Comparison of ENCODE assay signal across 7 mouse cellular contexts in genomic region chr13:98015981-98016922, GRCm38 (mm10).
DNase-seq lines count a peak whose midpoint lies in the region; ATAC-seq and TF ChIP-seq lines count a peak whose summit lies in the region.

No protein-coding gene starts in this region.

- peak; percentile 20 for DNase-seq in 3T3-L1 (ENCODE audit: low read depth, low spot score)
- peak; percentile 52 for DNase-seq in forebrain, postnatal 0 days
- DNase-seq in kidney, postnatal 4 days: peak; percentile 79 to 89
- no peak for DNase-seq in layer of hippocampus, postnatal 14 days (ENCODE audit: low spot score in 2 of 2)
- no peak for DNase-seq in gastrocnemius, postnatal 10 days

- ATAC-seq in forebrain, postnatal 0 days: peak; percentile 38
- peak; percentile 69 for ATAC-seq in midbrain, embryonic 16.5 days

- WGBS in forebrain, postnatal 0 days: 5% methylated on average over 33 of the region's 33 CpGs
- WGBS in midbrain, embryonic 16.5 days: 6% methylated on average over 33 of the region's 33 CpGs

- no peaks in the 10 kb centered on the region for H3K9me3 ChIP-seq in ES-Bruce4 (replicated peaks; ENCODE audit: control insufficient read depth, insufficient read depth, low read length, poor library complexity, severe bottlenecking)
- H3K9me3 ChIP-seq in forebrain, postnatal 0 days (ENCODE audit: low read length): no peaks in the 10 kb centered on the region
- H3K9me3 ChIP-seq in midbrain, embryonic 16.5 days (replicated peaks; ENCODE audit: control insufficient read depth, low read length, poor library complexity, severe bottlenecking): no peaks in the 10 kb centered on the region

- no peak for TF ChIP-seq EP300 in ES-Bruce4 (IDR thresholded peaks at IDR 0.05; ENCODE audit: insufficient read depth, low read depth, low read length)

- TF ChIP-seq POLR2A in ES-Bruce4 (IDR thresholded peaks at IDR 0.05; ENCODE audit: insufficient read depth, low read length): no peak

- peak overlapping the region; percentile 74 for H3K4me2 ChIP-seq in forebrain, postnatal 0 days (ENCODE audit: low read depth)
- peak overlapping the region; percentile 54 for H3K4me2 ChIP-seq in midbrain, embryonic 16.5 days (ENCODE audit: low read length)

- TF ChIP-seq CTCF in ES-Bruce4 (IDR thresholded peaks at IDR 0.05; ENCODE audit: low read depth, low read length): no peak
- TF ChIP-seq CTCF in forebrain, postnatal 0 days (IDR thresholded peaks at IDR 0.05; ENCODE audit: low read depth): no peak

- H3K9ac ChIP-seq in ES-Bruce4 (ENCODE audit: low read depth, poor library complexity, severe bottlenecking): peak overlapping the region; percentile 17
- peak overlapping the region; percentile 49 for H3K9ac ChIP-seq in forebrain, postnatal 0 days
- peak overlapping the region; percentile 39 for H3K9ac ChIP-seq in midbrain, embryonic 16.5 days (ENCODE audit: low read depth, low read length)

- H3K4me1 ChIP-seq in ES-Bruce4 (ENCODE audit: control insufficient read depth, insufficient read depth, low read length): peaks cover 1% of the 10 kb centered on the region
- 0 out of 2 replicates have a peak, but pooled peaks cover 5% of the 10 kb centered on the region for H3K4me1 ChIP-seq in forebrain, postnatal 0 days (ENCODE audit: insufficient read depth)
- peaks cover 5% of the 10 kb centered on the region for H3K4me1 ChIP-seq in midbrain, embryonic 16.5 days (ENCODE audit: control insufficient read depth, insufficient read depth, low read length)

- peak overlapping the region; percentile 54 for H3K4me3 ChIP-seq in ES-Bruce4 (ENCODE audit: low read depth, low read length)
- peak overlapping the region; percentile 41 for H3K4me3 ChIP-seq in forebrain, postnatal 0 days (ENCODE audit: low read depth, low read length)
- H3K4me3 ChIP-seq in midbrain, embryonic 16.5 days (ENCODE audit: low read depth, low read length): peak overlapping the region; percentile 35

- no peaks in the 10 kb centered on the region for H3K27me3 ChIP-seq in ES-Bruce4 (ENCODE audit: control insufficient read depth, insufficient read depth, low read length, poor library complexity, severe bottlenecking)
- H3K27me3 ChIP-seq in forebrain, postnatal 0 days (ENCODE audit: insufficient read depth, low read length): no peaks in the 10 kb centered on the region
- no peaks in the 10 kb centered on the region for H3K27me3 ChIP-seq in midbrain, embryonic 16.5 days (ENCODE audit: control insufficient read depth, insufficient read depth, low read depth, low read length)

- no peaks in the 10 kb centered on the region for H3K36me3 ChIP-seq in ES-Bruce4 (ENCODE audit: control insufficient read depth, insufficient read depth, low read length, poor library complexity, severe bottlenecking)
- no peaks in the 10 kb centered on the region for H3K36me3 ChIP-seq in forebrain, postnatal 0 days (ENCODE audit: insufficient read depth)
- no peaks in the 10 kb centered on the region for H3K36me3 ChIP-seq in midbrain, embryonic 16.5 days (ENCODE audit: control insufficient read depth, insufficient read depth, low read length)

- no peak overlapping the region for H3K27ac ChIP-seq in ES-Bruce4 (ENCODE audit: insufficient read depth, low read length)
- H3K27ac ChIP-seq in forebrain, postnatal 0 days (ENCODE audit: low read depth, low read length): peak overlapping the region; percentile 60
- peak overlapping the region; percentile 62 for H3K27ac ChIP-seq in midbrain, embryonic 16.5 days (ENCODE audit: low read length)

Comparison
In these comparisons a context has a peak if more than half of its experiments do, and no peak if none do; other contexts are left out.
1. DNase-seq: peak in 3T3-L1 (single experiment), forebrain, postnatal 0 days (single experiment) and kidney, postnatal 4 days (2 of 2); none in layer of hippocampus, postnatal 14 days (0 of 2) and gastrocnemius, postnatal 10 days (single experiment).
2. Peak in every context shown above with its lines, with median percentiles within 50 percentile points of each other: H3K4me3 ChIP-seq and H3K9ac ChIP-seq.